18 mouse cellular contexts compared by ENCODE assay signal in the genomic region with DNA sequence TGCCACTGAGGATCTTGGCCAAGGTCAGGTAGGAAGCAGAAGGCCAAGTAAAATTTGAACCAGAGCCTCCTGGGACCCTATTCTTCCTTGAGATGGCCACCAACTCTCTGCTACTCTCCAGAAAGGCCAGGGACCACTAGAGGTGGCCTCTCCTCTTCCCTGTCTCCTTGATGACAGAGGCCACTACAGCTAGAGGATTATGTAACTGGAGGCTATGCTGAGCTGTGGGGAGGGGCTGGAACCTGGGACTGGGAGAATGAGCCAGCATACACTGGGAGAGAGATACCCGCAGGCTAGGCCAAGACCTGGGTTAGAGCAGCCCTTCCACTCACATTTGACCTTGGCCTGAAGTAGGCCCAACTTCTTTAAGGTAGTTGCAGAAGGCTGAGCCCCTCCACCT. TPM values are rescaled to one million over a fixed set of nuclear protein-coding genes. Genes with fewer than 3 reads are reported as not detected.
A peak's percentile ranks its signal among the peaks of the same experiment; 100 is the strongest.
DNase-seq lines count a peak whose midpoint lies in the region; ATAC-seq and TF ChIP-seq lines count a peak whose summit lies in the region.
"Had no signal": no experiment of that assay in that cellular context is flagged by ENCODE, and none has a peak within 500 bp of the region (broad histone marks: within the 10 kb centered on the region; RNA-seq: fewer than 3 reads in every experiment).

No protein-coding gene starts in this region.

- peaks cover 50% of the 10 kb centered on the region for H3K4me1 ChIP-seq in forebrain, embryonic 15.5 days
- peaks cover 30% of the 10 kb centered on the region for H3K4me1 ChIP-seq in midbrain, postnatal 0 days (ENCODE audit: insufficient read depth, low read length)

- no peaks in the 10 kb centered on the region for H3K36me3 ChIP-seq in forebrain, embryonic 15.5 days
- H3K36me3 ChIP-seq in midbrain, postnatal 0 days (ENCODE audit: insufficient read depth, low read length), result no peaks in the 10 kb centered on the region
- H3K36me3 ChIP-seq: embryonic facial prominence, embryonic 10.5 days; heart, embryonic 10.5 days; lung, embryonic 15.5 days had no signal

- WGBS in forebrain, embryonic 15.5 days, result 93% methylated on average over 1 of the region's 1 CpGs
- 94% methylated on average over 1 of the region's 1 CpGs for WGBS in midbrain, postnatal 0 days

- no peaks in the 10 kb centered on the region for H3K9me3 ChIP-seq in forebrain, embryonic 15.5 days
- no peaks in the 10 kb centered on the region for H3K9me3 ChIP-seq in midbrain, postnatal 0 days (ENCODE audit: low read length)
- H3K9me3 ChIP-seq: embryonic facial prominence, embryonic 10.5 days; heart, embryonic 10.5 days; lung, embryonic 15.5 days had no signal

- intact Hi-C loops in gastrocnemius, adult 2 months (cut with DNase I), result loop anchor here (5.0 kb wide), 1 partner anchor 83 kb away; no protein-coding TSS in a partner anchor

- peak overlapping the region; percentile 89 for H3K27ac ChIP-seq in gastrocnemius, adult 2 months
- H3K27ac ChIP-seq in forebrain, embryonic 15.5 days (replicated peaks), result no peak overlapping the region
- no peak overlapping the region for H3K27ac ChIP-seq in midbrain, postnatal 0 days (ENCODE audit: low read depth, low read length)
- H3K27ac ChIP-seq: embryonic facial prominence, embryonic 10.5 days; heart, embryonic 10.5 days; lung, embryonic 15.5 days had no signal

- H3K4me3 ChIP-seq in gastrocnemius, adult 2 months, result peak overlapping the region; percentile 82
- peak overlapping the region; percentile 28 for H3K4me3 ChIP-seq in forebrain, embryonic 15.5 days
- H3K4me3 ChIP-seq in midbrain, postnatal 0 days (ENCODE audit: low read depth, low read length), result peak overlapping the region; percentile 64
- H3K4me3 ChIP-seq: embryonic facial prominence, embryonic 10.5 days; heart, embryonic 10.5 days; lung, embryonic 15.5 days had no signal

- TF ChIP-seq CTCF in gastrocnemius, adult 2 months (IDR thresholded peaks at IDR 0.05), result no peak
- TF ChIP-seq CTCF in midbrain, postnatal 0 days (IDR thresholded peaks at IDR 0.05), result no peak

- no peak overlapping the region for H3K9ac ChIP-seq in forebrain, embryonic 15.5 days (replicated peaks)
- peak overlapping the region; percentile 92; the same call in 1 of the 2 replicates for H3K9ac ChIP-seq in midbrain, postnatal 0 days (replicated peaks; ENCODE audit: low read length, poor library complexity, severe bottlenecking)
- H3K9ac ChIP-seq: lung, embryonic 15.5 days had no signal

- H3K4me2 ChIP-seq in forebrain, embryonic 15.5 days (replicated peaks), result peak overlapping the region; percentile 73
- H3K4me2 ChIP-seq in midbrain, postnatal 0 days (ENCODE audit: low read depth, low read length, poor library complexity, severe bottlenecking), result peak overlapping the region; percentile 70
- H3K4me2 ChIP-seq: lung, embryonic 15.5 days had no signal

- ATAC-seq in forebrain, embryonic 15.5 days (replicated peaks), result no peak
- no peak for ATAC-seq in midbrain, postnatal 0 days (ENCODE audit: low FRiP score)

- no peak for DNase-seq in gastrocnemius, adult 2 months
- no peak for DNase-seq in gastrocnemius, postnatal 10 days
- DNase-seq in cerebellum, adult 8-10 months, result peak; percentile 44
- DNase-seq in midbrain, postnatal 0 days (ENCODE audit: low spot score), result no peak
- DNase-seq in spleen, postnatal 14 days (ENCODE audit: low spot score in 2 of 2), result no peak
- no peak for DNase-seq in thymus, postnatal 0 days (ENCODE audit: low spot score)
- DNase-seq: adrenal gland, adult 8-10 months; gastrocnemius, postnatal 25 days; heart, postnatal 4 days; kidney, adult 8-10 months; retina, postnatal 1 day had no signal

- peaks cover 18% of the 10 kb centered on the region for H3K27me3 ChIP-seq in forebrain, embryonic 15.5 days
- peaks cover 2% of the 10 kb centered on the region; the same call in 1 of the 2 replicates for H3K27me3 ChIP-seq in midbrain, postnatal 0 days (ENCODE audit: insufficient read depth, low read length)

RNA-seq across cellular contexts. Expression of a gene that starts 3.4 kb away (rescaled TPM):
- total RNA-seq in gastrocnemius, adult 2 months (2021), result 10 to 100 TPM; 38.9 to 66.6 TPM
- total RNA-seq in gastrocnemius, postnatal 10 days (2021), result 10 to 100 TPM; 19.7 to 21.1 TPM
- 9.2 and 10.0 TPM in 2 replicates for polyA plus RNA-seq in forebrain, embryonic 15.5 days (2015; fragmentation: Nextera tagmentation; extraction: Ambion mirVana)
- 43.8 and 44.9 TPM in 2 replicates for total RNA-seq in midbrain, postnatal 0 days (2014; rRNA removed)
- polyA plus RNA-seq in midbrain, postnatal 0 days (2015; fragmentation: Nextera tagmentation; extraction: Ambion mirVana), result 24.0 and 26.5 TPM in 2 replicates
- 0.09 and 0.27 TPM in 2 replicates for polyA plus RNA-seq in thymus, postnatal 0 days (2015; fragmentation: Nextera tagmentation; extraction: Ambion mirVana)
- polyA plus RNA-seq: liver, adult 2 months had no signal

RNA-seq across cellular contexts. Expression of a gene that starts 23.4 kb away (rescaled TPM):
- total RNA-seq in gastrocnemius, adult 2 months (2021), result 10 to 100 TPM; 17.3 to 21.3 TPM
- 10 to 100 TPM; 36.8 to 45.3 TPM for total RNA-seq in gastrocnemius, postnatal 10 days (2021)
- 0.09 TPM in 1 of 2 replicates, not detected in the other for polyA plus RNA-seq in forebrain, embryonic 15.5 days (2015; fragmentation: Nextera tagmentation; extraction: Ambion mirVana)
- 2.8 TPM in 1 of 2 replicates, not detected in the other for total RNA-seq in midbrain, postnatal 0 days (2014; rRNA removed)
- polyA plus RNA-seq in midbrain, postnatal 0 days (2015; fragmentation: Nextera tagmentation; extraction: Ambion mirVana), result 0.11 and 0.52 TPM in 2 replicates
- polyA plus RNA-seq in thymus, postnatal 0 days (2015; fragmentation: Nextera tagmentation; extraction: Ambion mirVana), result 0.21 and 0.23 TPM in 2 replicates
- total RNA-seq: adrenal gland, adult 8-10 months; ES-E14; heart, postnatal 4 days; liver, adult 2 months; megakaryocyte progenitor cell, adult 5-6 weeks had no signal
- polyA plus RNA-seq: liver, adult 2 months had no signal

Comparison
In these comparisons a context has a peak if more than half of its experiments do, and no peak if none do; other contexts are left out.
1. H3K4me3 ChIP-seq: peak in every context shown above with its lines; median percentile 82 in gastrocnemius, adult 2 months; 64 in midbrain, postnatal 0 days; 28 in forebrain, embryonic 15.5 days.